Mouse (Mus musculus) testis, adult 2 months (tissue): ENCODE measurements around the gene Padi2.

Experiments used
- CTCF ChIP-seq: fragments of 200-500 bp; IDR thresholded peaks from 2 replicates; pipeline ENCODE4 v1.5.1; 2012; ENCODE audit warnings: low read depth, mild to moderate bottlenecking, inconsistent platforms, low read length, moderate library complexity; ENCODE audit not compliant: control insufficient read depth, insufficient read depth, insufficient replicate concordance
- POLR2A ChIP-seq: fragments of 200-500 bp; IDR thresholded peaks from 2 replicates; pipeline ENCODE4 v1.6.1; 2012; ENCODE audit warnings: low read depth, mild to moderate bottlenecking, inconsistent platforms, low read length, moderate library complexity; ENCODE audit not compliant: control insufficient read depth

- TF ChIP-seq POLR2A (no peak), CTCF (no peak)
Measured at GRCm38 (mm10) chr4:140880207-140880606, 25.9 kb upstream of the Padi2 start.
